Mouse (Mus musculus): ENCODE measurements around the gene Gjc1.
A peak's percentile ranks its signal among the peaks of the same experiment; 100 is the strongest.

Gjc1 gene

DNA sequence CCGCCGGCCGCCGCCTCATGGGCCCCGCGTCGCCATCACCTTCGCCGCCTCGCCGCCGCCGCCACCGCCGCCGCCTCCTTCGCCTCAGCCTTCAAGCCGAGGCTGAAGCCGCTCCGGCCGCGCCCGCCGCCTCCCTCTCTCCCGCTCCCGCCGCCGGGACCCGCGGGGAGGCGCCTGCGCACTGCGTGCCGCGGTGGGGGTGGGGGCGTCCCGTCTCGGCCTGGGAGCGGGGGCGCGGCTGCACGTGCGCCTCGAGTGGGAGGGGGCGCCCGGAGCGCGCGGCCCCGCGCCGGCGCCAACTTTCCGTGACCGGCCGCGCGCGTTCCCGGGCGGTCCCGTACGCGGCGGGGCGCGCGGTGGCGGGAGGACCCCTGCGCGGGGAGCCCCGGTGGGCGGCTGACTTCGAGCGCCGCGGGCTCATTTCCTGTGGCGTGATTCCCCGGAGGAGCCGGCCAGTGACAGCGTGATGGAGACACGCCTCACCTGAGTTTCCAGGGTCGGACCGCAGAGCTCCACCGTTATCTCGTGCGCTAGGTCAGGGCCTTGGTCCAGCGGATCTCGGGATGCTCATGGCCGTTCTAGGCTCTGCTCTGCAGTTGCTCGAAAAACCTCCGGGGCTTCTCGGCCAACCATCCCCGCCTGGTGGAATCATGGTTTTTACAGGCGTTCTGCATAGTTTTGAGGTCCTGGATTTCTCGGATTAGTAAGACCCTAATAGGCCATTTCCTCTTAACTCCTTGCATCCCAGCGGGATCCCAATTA is at the start of gene Gjc1:
TSS of gene Gjc1 (minus strand) at position 680 of the 762 bp plus-strand sequence.
- DNase-seq (ENCODE audit: low read depth, low spot score) = peak; percentile 29

- peak; percentile 72 for DNase-seq (ENCODE audit: low read depth, low spot score)
Measured at GRCm38 (mm10) chr11:102864272-102864671, 44.8 kb upstream of the Gjc1 start.

DNA sequence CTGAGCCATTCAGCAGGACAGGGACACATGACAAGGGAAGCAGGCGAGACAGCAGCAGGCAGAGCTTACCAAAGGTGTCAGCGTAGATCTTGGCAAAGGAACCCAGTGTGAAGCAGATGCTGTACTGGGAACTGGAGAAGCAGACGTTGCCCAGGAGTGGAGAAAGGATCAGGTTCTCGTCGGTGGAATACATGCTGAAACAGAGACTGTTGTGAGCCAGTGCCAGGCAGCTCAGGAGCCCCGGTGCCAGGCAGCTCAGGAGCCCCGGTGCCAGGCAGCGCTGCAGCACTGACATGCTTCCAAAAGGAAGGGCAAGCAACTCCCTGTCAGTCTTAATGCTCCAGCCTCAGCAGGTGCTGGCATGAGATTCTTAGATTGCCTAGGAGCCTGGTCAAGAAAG is 40.4 kb upstream of the Gjc1 start:
- no peak for DNase-seq (ENCODE audit: low read depth, low spot score)

DNA sequence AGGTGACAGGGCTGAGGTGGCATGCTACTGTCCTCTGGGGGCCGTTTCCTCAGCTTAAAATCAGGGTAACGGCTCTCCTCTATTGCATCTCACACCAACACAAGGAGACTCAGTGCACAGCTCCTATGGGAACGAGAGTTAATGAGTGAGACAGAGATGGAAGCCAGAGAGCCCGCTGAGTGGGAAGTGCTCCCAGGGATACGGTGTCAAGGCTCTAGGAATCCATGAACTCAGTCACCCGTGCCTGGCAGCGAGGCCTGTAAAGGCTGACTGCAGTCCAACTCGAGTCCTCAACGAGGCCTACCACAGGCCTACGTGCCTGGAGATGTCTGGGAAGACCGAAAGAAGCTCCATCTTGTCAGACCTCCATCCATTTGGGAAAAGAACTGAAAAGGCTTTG is 39.5 kb upstream of the Gjc1 start:
- DNase-seq (ENCODE audit: low read depth, low spot score) = no peak

DNA sequence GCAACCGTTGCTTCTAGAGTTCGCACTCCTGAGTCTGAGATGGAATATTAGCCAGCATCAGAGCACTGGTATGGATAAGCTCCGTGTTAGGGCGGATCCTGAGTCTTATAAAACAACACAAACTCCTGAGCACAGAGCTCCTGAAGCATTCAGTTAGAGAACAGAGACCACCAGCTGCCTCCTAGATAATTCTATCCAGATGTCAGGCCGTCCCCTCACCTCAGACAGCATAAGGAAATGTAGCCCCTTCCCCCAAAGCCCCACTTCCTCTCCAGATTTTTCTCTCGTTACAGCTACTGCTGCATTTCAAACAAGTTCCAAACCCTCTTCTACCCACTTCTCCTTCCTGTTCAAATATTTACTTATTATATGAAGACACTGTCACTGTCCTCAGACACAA is 36.4 kb upstream of the Gjc1 start:
- no peak for DNase-seq (ENCODE audit: low read depth, low spot score)

- peak; percentile 10 for DNase-seq (ENCODE audit: low read depth, low spot score)
Measured at GRCm38 (mm10) chr11:102853760-102854159, 34.3 kb upstream of the Gjc1 start.

DNA sequence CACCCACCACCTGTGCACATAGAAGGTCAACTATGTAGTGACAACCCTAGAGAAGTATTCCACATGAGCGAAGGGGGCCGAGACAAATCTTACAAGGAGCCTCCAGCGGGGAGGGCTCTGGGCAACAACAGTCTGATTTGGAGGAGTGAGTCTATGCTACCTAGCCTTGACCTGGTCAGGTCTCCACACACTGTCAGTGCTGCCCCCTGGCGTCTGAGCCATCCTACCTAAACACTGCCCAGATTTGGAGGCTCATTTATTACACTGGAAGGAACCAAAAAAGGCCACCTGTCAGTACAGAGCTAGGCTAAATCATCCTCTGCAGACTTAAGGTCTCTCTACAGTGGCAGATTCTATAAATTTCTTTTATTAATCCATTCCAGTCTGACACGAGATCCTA is 32.4 kb upstream of the Gjc1 start:
- peak; percentile 49 for DNase-seq (ENCODE audit: low read depth, low spot score)

GRCm38 (mm10) chr11:102845926-102846325 is 26.4 kb upstream of the Gjc1 start:
- DNase-seq (ENCODE audit: low read depth, low spot score) = no peak

DNA sequence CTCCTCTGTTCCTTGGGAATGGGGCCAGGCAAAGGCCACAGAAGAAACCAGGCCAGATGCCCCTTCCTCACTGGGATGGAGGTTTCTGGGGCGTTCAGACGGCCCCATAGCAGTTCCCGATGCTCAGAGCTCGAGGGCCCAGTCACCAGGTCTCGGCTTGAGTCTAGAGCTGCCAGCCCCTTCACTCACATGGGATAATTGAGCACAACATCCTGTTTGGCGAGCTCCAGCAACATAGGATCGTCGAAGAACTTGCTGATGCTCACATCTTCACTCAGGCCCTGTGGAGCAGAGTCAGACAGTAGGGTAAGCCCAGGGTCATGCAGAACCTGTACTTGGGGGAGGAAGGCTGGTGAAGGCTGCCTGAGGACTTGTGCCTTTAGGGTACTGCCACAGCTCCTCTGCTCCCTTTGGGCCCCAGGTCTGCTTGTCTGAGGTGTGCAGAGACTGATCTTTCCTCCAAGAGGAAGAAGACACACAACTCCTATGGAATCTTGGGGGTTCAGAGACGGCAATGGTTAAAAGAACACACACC is 19.2 kb upstream of the Gjc1 start:
- DNase-seq (ENCODE audit: low read depth, low spot score) = no peak

GRCm38 (mm10) chr11:102838126-102838525 is 18.6 kb upstream of the Gjc1 start:
- DNase-seq (ENCODE audit: low read depth, low spot score) = no peak

GRCm38 (mm10) chr11:102837385-102837784 is 17.9 kb upstream of the Gjc1 start:
- no peak for DNase-seq (ENCODE audit: low read depth, low spot score)

DNA sequence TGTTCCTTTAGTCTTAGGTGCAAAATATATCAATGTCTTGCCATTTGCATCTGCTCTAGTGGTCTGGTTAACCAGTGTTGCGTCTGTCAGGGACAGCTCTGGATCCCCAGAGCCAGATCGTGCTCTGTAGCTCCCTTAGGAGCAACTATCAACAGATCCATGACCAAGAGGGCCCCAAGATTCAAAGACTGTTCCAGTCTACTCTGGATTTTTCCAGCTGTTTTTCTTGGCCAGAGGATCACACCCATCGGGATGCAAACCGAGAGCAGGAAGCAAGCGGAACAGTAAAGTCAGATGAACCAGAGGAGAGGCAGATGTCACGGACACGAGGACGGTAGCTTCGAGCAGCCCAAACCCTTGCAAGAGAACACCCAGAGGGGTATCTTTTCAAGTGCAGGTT is 16.6 kb upstream of the Gjc1 start:
- no peak for DNase-seq (ENCODE audit: low read depth, low spot score)

GRCm38 (mm10) chr11:102835549-102835948 is 16.0 kb upstream of the Gjc1 start, which contains the start of gene Higd1b:
Gene Higd1b, plus strand, starts transcription at chr11:102835849.
- no peak for DNase-seq (ENCODE audit: low read depth, low spot score)

GRCm38 (mm10) chr11:102834219-102834618 is 14.7 kb upstream of the Gjc1 start:
- no peak for DNase-seq (ENCODE audit: low read depth, low spot score)

DNA sequence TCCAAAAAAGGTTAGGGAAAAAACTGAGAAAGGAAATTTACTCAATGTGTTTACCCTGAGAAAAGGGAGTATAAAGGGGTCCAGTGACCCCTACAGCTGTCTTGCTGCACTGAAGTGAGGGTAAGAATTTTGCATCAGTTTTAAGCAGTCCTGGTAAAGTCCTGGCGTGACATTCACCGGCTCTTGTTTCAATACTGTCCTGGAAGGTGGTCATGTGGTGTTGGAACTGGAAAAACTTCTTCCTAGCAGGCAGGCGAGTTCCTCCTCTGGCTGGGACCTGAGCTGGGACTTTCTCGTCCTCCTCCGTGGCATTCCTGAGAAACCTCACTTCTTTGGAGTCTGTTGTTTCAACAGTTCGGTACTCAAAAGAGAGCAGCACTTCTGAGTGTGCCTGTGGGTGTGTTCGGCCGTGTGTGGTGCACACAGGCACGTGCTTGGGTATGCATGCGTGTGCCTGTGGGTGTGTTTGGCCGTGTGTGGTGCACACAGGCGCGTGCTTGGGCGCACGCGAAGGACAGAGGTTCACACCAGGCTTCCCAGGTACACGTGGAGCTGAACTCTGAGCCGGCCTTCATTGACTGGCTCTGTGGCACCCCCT is 13.3 kb upstream of the Gjc1 start:
- no peak for DNase-seq (ENCODE audit: low read depth, low spot score)

GRCm38 (mm10) chr11:102830276-102830675 is 10.8 kb upstream of the Gjc1 start:
- DNase-seq (ENCODE audit: low read depth, low spot score) = no peak

GRCm38 (mm10) chr11:102827097-102827496 is 7.6 kb upstream of the Gjc1 start:
- DNase-seq (ENCODE audit: low read depth, low spot score) = no peak

DNA sequence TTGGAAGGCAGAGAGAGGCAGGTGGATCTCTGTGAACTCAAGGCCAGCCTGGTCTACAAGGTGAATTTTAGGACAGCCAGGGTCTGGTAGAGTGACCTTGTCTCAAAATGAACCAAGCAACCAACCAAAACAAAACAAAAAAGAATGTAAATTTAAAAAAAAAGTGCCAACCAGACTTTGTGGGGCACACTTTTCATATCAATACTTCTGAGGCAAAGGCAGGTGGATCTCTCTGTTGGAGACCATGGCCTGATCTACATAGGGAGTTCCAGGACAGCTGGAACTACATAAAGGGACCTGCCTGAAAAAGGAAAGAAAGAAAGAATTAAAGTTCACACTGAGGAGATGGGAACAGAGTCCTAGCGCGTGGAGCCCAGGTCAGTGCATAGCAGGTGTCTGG is 7.0 kb upstream of the Gjc1 start:
- DNase-seq (ENCODE audit: low read depth, low spot score) = no peak

GRCm38 (mm10) chr11:102821231-102821630 is 1.7 kb upstream of the Gjc1 start:
- DNase-seq (ENCODE audit: low read depth, low spot score) = peak; percentile 38

- peak; percentile 9 for DNase-seq (ENCODE audit: low read depth, low spot score)
Measured at GRCm38 (mm10) chr11:102820432-102820831, 932 bp upstream of the Gjc1 start.

DNA sequence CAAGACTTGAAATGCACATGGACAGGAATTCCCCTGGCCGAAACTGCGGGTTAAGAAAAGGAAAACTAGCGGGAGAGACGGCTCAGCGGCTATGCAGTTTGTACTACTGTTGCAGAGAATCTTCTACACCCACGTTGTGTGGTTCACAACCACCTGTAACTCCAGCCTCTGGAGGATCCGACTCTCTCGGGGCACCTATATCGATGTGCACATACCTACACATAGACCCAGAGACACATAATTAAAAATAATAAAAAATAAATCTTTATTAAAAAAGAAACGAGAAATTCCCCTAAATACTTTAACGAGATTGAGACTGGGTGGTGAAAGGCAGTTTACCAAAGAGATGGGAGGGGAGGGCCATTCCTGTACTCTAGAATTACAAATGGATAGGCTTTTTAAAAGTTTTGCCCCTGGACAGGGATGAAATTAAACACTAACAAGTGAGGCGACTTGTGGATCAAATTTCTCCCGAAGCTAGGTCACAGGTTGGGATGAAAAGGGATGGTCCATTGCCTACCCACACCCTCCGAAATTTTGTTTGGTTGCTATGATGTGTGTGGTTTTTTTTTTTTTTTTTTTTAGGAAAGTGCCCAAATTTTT is 384 bp upstream of the Gjc1 start:
- DNase-seq (ENCODE audit: low read depth, low spot score) = no peak

- DNase-seq (ENCODE audit: low read depth, low spot score) = peak; percentile 13
Measured at GRCm38 (mm10) chr11:102818121-102819020, 1.1 kb downstream of the Gjc1 start.

All from CD4-positive, CD25-positive, alpha-beta regulatory T cell, adult 2 months (primary cell).